Comparison of ENCODE assay signal across 8 mouse cellular contexts in genomic region chr8:77322727-77323126, GRCm38 (mm10).
DNase-seq lines count a peak whose midpoint lies in the region; ATAC-seq and TF ChIP-seq lines count a peak whose summit lies in the region.
"Not testable (repeated sequence)": the region's sequence is repeated elsewhere in the genome, so short reads cannot be mapped to it uniquely, and the experiment has no call there.

No protein-coding gene starts in this region.

- not testable (repeated sequence) for H3K27me3 ChIP-seq in embryonic facial prominence, embryonic 10.5 days (replicated peaks; ENCODE audit: low read depth, poor library complexity, severe bottlenecking); forebrain, embryonic 11.5 days (ENCODE audit: control insufficient read depth, insufficient read depth, low read length); heart, embryonic 10.5 days (ENCODE audit: insufficient read depth, poor library complexity, severe bottlenecking); limb, embryonic 14.5 days (ENCODE audit: control insufficient read depth, insufficient read depth, low read length); liver, embryonic 11.5 days (replicated peaks; ENCODE audit: control insufficient read depth, insufficient read depth, low read length); midbrain, embryonic 10.5 days (ENCODE audit: low read depth, poor library complexity, severe bottlenecking); midbrain, embryonic 11.5 days (ENCODE audit: control insufficient read depth, insufficient read depth, low read length)

- H3K4me3 ChIP-seq in embryonic facial prominence, embryonic 10.5 days; forebrain, embryonic 11.5 days (ENCODE audit: low read depth, low read length); heart, embryonic 10.5 days; limb, embryonic 14.5 days (replicated peaks; ENCODE audit: low read length); liver, embryonic 11.5 days (ENCODE audit: low read depth, low read length); midbrain, embryonic 10.5 days; midbrain, embryonic 11.5 days (ENCODE audit: low read depth, low read length): not testable (repeated sequence)

- 88% methylated on average over 7 of the region's 7 CpGs for WGBS in embryonic facial prominence, embryonic 10.5 days
- 88% methylated on average over 6 of the region's 7 CpGs for WGBS in forebrain, embryonic 11.5 days
- WGBS in heart, embryonic 10.5 days, result 86% methylated on average over 6 of the region's 7 CpGs
- 83% methylated on average over 6 of the region's 7 CpGs for WGBS in limb, embryonic 14.5 days
- 75% methylated on average over 6 of the region's 7 CpGs for WGBS in liver, embryonic 11.5 days
- 92% methylated on average over 6 of the region's 7 CpGs for WGBS in midbrain, embryonic 10.5 days
- WGBS in midbrain, embryonic 11.5 days, result 90% methylated on average over 6 of the region's 7 CpGs

- not testable (repeated sequence) for H3K9me3 ChIP-seq in embryonic facial prominence, embryonic 10.5 days; forebrain, embryonic 11.5 days (ENCODE audit: control insufficient read depth, low read length); heart, embryonic 10.5 days; limb, embryonic 14.5 days (ENCODE audit: control insufficient read depth, low read length); liver, embryonic 11.5 days (ENCODE audit: control insufficient read depth, low read length); midbrain, embryonic 10.5 days (replicated peaks); midbrain, embryonic 11.5 days (ENCODE audit: control insufficient read depth, low read length)

- not testable (repeated sequence) for H3K4me2 ChIP-seq in forebrain, embryonic 11.5 days (ENCODE audit: low read depth, low read length, severe bottlenecking); limb, embryonic 14.5 days (replicated peaks; ENCODE audit: low read depth, low read length, severe bottlenecking); liver, embryonic 11.5 days; midbrain, embryonic 11.5 days

- not testable (repeated sequence) for H3K27ac ChIP-seq in embryonic facial prominence, embryonic 10.5 days (replicated peaks); forebrain, embryonic 11.5 days (ENCODE audit: low read depth, low read length); heart, embryonic 10.5 days; limb, embryonic 14.5 days (replicated peaks; ENCODE audit: low read depth, low read length); liver, embryonic 11.5 days (ENCODE audit: low read depth, low read length); midbrain, embryonic 10.5 days (replicated peaks); midbrain, embryonic 11.5 days (ENCODE audit: low read depth, low read length)

- 0 out of 2 replicates have a peak, but pooled peaks cover 11% of the 10 kb centered on the region for H3K36me3 ChIP-seq in embryonic facial prominence, embryonic 10.5 days (replicated peaks)
- H3K36me3 ChIP-seq in forebrain, embryonic 11.5 days (ENCODE audit: control insufficient read depth, insufficient read depth, low read length); heart, embryonic 10.5 days; limb, embryonic 14.5 days (ENCODE audit: control insufficient read depth, insufficient read depth, low read length); liver, embryonic 11.5 days (ENCODE audit: control insufficient read depth, insufficient read depth, low read length); midbrain, embryonic 10.5 days; midbrain, embryonic 11.5 days (ENCODE audit: control insufficient read depth, insufficient read depth, low read length): not testable (repeated sequence)

- peak; percentile 1 for DNase-seq in embryonic facial prominence, embryonic 10.5 days (ENCODE audit: low spot score)
- peak; percentile 13 for DNase-seq in forebrain, embryonic 11.5 days (ENCODE audit: low spot score)
- peak; percentile 86 for DNase-seq in heart, adult 11 months
- DNase-seq in heart, embryonic 10.5 days (ENCODE audit: low spot score), result peak; percentile 53
- peak; percentile 1 for DNase-seq in limb, embryonic 14.5 days (ENCODE audit: low spot score)
- DNase-seq in liver, embryonic 11.5 days (ENCODE audit: low spot score), result peak; percentile 10
- DNase-seq in midbrain, embryonic 10.5 days (ENCODE audit: low spot score), result peak; percentile 4
- peak; percentile 47 for DNase-seq in midbrain, embryonic 11.5 days (ENCODE audit: low spot score, missing footprints)

- not testable (repeated sequence) for TF ChIP-seq POLR2A in limb, embryonic 14.5 days (IDR thresholded peaks at IDR 0.05; ENCODE audit: borderline replicate concordance, extremely low read depth, insufficient read depth, insufficient read length)

- not testable (repeated sequence) for H3K4me1 ChIP-seq in embryonic facial prominence, embryonic 10.5 days; forebrain, embryonic 11.5 days (replicated peaks; ENCODE audit: control insufficient read depth, insufficient read depth, low read length); heart, embryonic 10.5 days; limb, embryonic 14.5 days (ENCODE audit: control insufficient read depth, insufficient read depth, low read length); liver, embryonic 11.5 days (replicated peaks; ENCODE audit: control insufficient read depth, insufficient read depth, low read length); midbrain, embryonic 10.5 days; midbrain, embryonic 11.5 days (ENCODE audit: control insufficient read depth, insufficient read depth, low read length)

- ATAC-seq in forebrain, embryonic 11.5 days (replicated peaks; ENCODE audit: low FRiP score); limb, embryonic 14.5 days (ENCODE audit: low FRiP score, low read depth); midbrain, embryonic 11.5 days (ENCODE audit: low FRiP score): not testable (repeated sequence)
- ATAC-seq in liver, embryonic 11.5 days (replicated peaks; ENCODE audit: low FRiP score), result 0 out of 2 replicates have a peak, but pooled peaks have one; percentile 56

- not testable (repeated sequence) for H3K9ac ChIP-seq in forebrain, embryonic 11.5 days (ENCODE audit: low read length); limb, embryonic 14.5 days (ENCODE audit: low read depth, low read length, severe bottlenecking); liver, embryonic 11.5 days (ENCODE audit: low read depth, low read length); midbrain, embryonic 11.5 days (ENCODE audit: low read length)

Comparison
In these comparisons a context has a peak if more than half of its experiments do, and no peak if none do; other contexts are left out.
1. DNase-seq: peak in every context shown above with its lines; median percentile 86 in heart, adult 11 months; 53 in heart, embryonic 10.5 days; 47 in midbrain, embryonic 11.5 days; 13 in forebrain, embryonic 11.5 days; 10 in liver, embryonic 11.5 days; 4 in midbrain, embryonic 10.5 days; 1 in embryonic facial prominence, embryonic 10.5 days; 1 in limb, embryonic 14.5 days.